Mouse (Mus musculus) right cerebral cortex, adult 18-20 months (tissue): ENCODE data around the gene Baz2b.
"Not testable (repeated sequence)": the region's sequence is repeated elsewhere in the genome, so short reads cannot be mapped to it uniquely, and the experiment has no call there.

Experiments
- DNase-seq: peaks from one replicate; pipeline ENCODE4 v3.0.0; 2022; ENCODE audit warnings: mixed read lengths

Baz2b gene

GRCm38 (mm10) chr2:59951127-59951526 lies 258.5 kb downstream of the Baz2b start:
- no peak for DNase-seq

- no peak for DNase-seq
Observed at GRCm38 (mm10) chr2:59936296-59936695, 273.3 kb downstream of the Baz2b start.

GRCm38 (mm10) chr2:59933129-59933528 lies 276.5 kb downstream of the Baz2b start:
- no peak for DNase-seq

GRCm38 (mm10) chr2:59932244-59932643 lies 277.4 kb downstream of the Baz2b start:
- no peak for DNase-seq

- DNase-seq: no peak
Observed at GRCm38 (mm10) chr2:59913610-59914009, 296.0 kb downstream of the Baz2b start.

GRCm38 (mm10) chr2:59908048-59908447 lies 301.6 kb downstream of the Baz2b start:
- no peak for DNase-seq

GRCm38 (mm10) chr2:59904007-59904406 lies 305.6 kb downstream of the Baz2b start:
- no peak for DNase-seq

GRCm38 (mm10) chr2:59898666-59899065 lies 311.0 kb downstream of the Baz2b start:
- no peak for DNase-seq

- DNase-seq: no peak
Observed at GRCm38 (mm10) chr2:59898105-59898504, 311.5 kb downstream of the Baz2b start.

GRCm38 (mm10) chr2:59896837-59897236 lies 312.8 kb downstream of the Baz2b start:
- DNase-seq: peak; percentile 30

- DNase-seq: no peak
Observed at GRCm38 (mm10) chr2:59896400-59896799, 313.2 kb downstream of the Baz2b start.

GRCm38 (mm10) chr2:59889699-59890098 lies 319.9 kb downstream of the Baz2b start:
- DNase-seq: no peak

- no peak for DNase-seq
Observed at GRCm38 (mm10) chr2:59882742-59883281, 326.8 kb downstream of the Baz2b start.

- peak; percentile 94 for DNase-seq
Observed at GRCm38 (mm10) chr2:59881831-59882741, 327.6 kb downstream of the Baz2b start, which contains the start of gene Wdsub1. Gene Wdsub1 (minus strand): TSS chr2:59882591.

- no peak for DNase-seq
Observed at GRCm38 (mm10) chr2:59881404-59881803, 328.2 kb downstream of the Baz2b start.

- DNase-seq: no peak
Observed at GRCm38 (mm10) chr2:59878221-59878620, 331.4 kb downstream of the Baz2b start.

- DNase-seq: no peak
Observed at GRCm38 (mm10) chr2:59877335-59877734, 332.3 kb downstream of the Baz2b start.

- no peak for DNase-seq
Observed at GRCm38 (mm10) chr2:59876482-59876881, 333.2 kb downstream of the Baz2b start.

- no peak for DNase-seq
Observed at GRCm38 (mm10) chr2:59870526-59870925, 339.1 kb downstream of the Baz2b start.

GRCm38 (mm10) chr2:59862618-59863017 lies 347.0 kb downstream of the Baz2b start:
- DNase-seq: no peak

- DNase-seq: peak; percentile 25
Observed at GRCm38 (mm10) chr2:59854363-59854762, 355.3 kb downstream of the Baz2b start.

- DNase-seq: no peak
Observed at GRCm38 (mm10) chr2:59853543-59853942, 356.1 kb downstream of the Baz2b start.

GRCm38 (mm10) chr2:59852916-59853315 lies 356.7 kb downstream of the Baz2b start:
- no peak for DNase-seq

GRCm38 (mm10) chr2:59851885-59852284 lies 357.8 kb downstream of the Baz2b start:
- not testable (repeated sequence) for DNase-seq
